Mouse (Mus musculus) small intestine, adult 2 months (tissue): ENCODE data around the gene Rab3b. TPM values are rescaled to one million over a fixed set of nuclear protein-coding genes. Genes with fewer than 3 reads are reported as not detected.

ENCODE experiments used
- H3K27ac ChIP-seq: fragments of 200-500 bp; 2 replicates; pipeline ENCODE4 v1.5.1; 2012; ENCODE audit warnings: low read depth, low read length, control low read depth, inconsistent platforms; ENCODE audit not compliant: insufficient read depth
- H3K27me3 ChIP-seq: fragments of 200-500 bp; 2 replicates; pipeline ENCODE4 v1.6.1; 2012; ENCODE audit warnings: mild to moderate bottlenecking, moderate library complexity, low read length, inconsistent platforms; ENCODE audit not compliant: control insufficient read depth, insufficient read depth
- H3K36me3 ChIP-seq: fragments of 200-500 bp; 2 replicates; pipeline ENCODE4 v1.6.1; 2012; ENCODE audit warnings: mild to moderate bottlenecking, low read length, control low read depth, inconsistent platforms; ENCODE audit not compliant: control insufficient read depth, insufficient read depth
- H3K4me1 ChIP-seq: fragments of 200-500 bp; 2 replicates; pipeline ENCODE4 v1.6.1; 2012; ENCODE audit warnings: low read length, inconsistent platforms, mixed read lengths; ENCODE audit not compliant: control insufficient read depth, insufficient read depth, insufficient read length
- H3K4me3 ChIP-seq: fragments of 200-500 bp; 2 replicates; pipeline ENCODE4 v1.5.1; 2012; ENCODE audit warnings: low read depth, mild to moderate bottlenecking, control low read depth, inconsistent platforms, low read length, moderate library complexity
- CTCF ChIP-seq: fragments of 200-500 bp; IDR thresholded peaks from 2 replicates; pipeline ENCODE4 v1.5.1; 2012; ENCODE audit warnings: low read depth, mild to moderate bottlenecking, control low read depth, inconsistent platforms, low read length, moderate library complexity, mixed read lengths; ENCODE audit not compliant: insufficient replicate concordance, insufficient read length; ENCODE audit errors: extremely low read depth
- POLR2A ChIP-seq: fragments of 200-500 bp; IDR thresholded peaks from 2 replicates; pipeline ENCODE4 v1.6.1; 2012; ENCODE audit warnings: low read depth, mild to moderate bottlenecking, control low read depth, inconsistent platforms, low read length, moderate library complexity
- WGBS: fragments of 180-500 bp; shearing (Covaris S2); methylation state at CpG from one replicate; pipeline ENCODE4 v1.1.7; 2018; 5-methylcytosine and 5-hydroxymethylcytosine counted together
- polyA plus RNA-seq: library from polyadenylated mRNA; depleted of rRNA; stranded (reverse); fragments of >200 nt; gene quantifications from 2 replicates; pipeline ENCODE4 v1.2.3, GENCODE M21; 2012

Rab3b gene
- polyA plus RNA-seq, 1 experiment, result 4.8 TPM

DNA sequence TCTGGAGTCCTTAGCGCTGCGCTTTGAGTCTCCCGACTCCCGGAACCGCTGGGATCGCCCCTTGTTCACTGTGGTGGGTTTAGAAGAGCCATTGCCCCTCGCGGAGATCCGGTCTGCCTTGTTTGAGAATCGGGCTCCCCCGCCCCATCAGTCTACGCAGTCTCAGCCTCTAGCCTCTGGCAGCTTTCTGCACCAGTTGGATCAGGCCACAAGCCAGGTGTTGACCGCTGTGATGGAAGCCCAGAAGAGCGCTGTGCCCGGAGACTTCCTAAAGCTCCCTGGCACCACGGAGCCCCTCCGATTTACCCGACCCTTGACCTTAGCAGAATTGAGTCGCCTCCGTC is 30.4 kb upstream of the Rab3b start, which contains the start of gene A730015C16Rik:
Gene A730015C16Rik, minus strand, starts transcription at position 115 of the 344 bp plus-strand sequence.
- 2% methylated on average over 20 of the region's 20 CpGs for WGBS
- H3K27me3 ChIP-seq, result no peaks in the 10 kb centered on the region
- H3K4me3 ChIP-seq, result peak within 1 kb of the TSS; percentile 98
- peaks cover 13% of the 10 kb centered on the region for H3K36me3 ChIP-seq
- TF ChIP-seq CTCF (no peak), POLR2A (no peak)
- H3K4me1 ChIP-seq, result peaks cover 8% of the 10 kb centered on the region; the same call in 1 of the 2 replicates
- peak within 1 kb of the TSS; percentile 45 for H3K27ac ChIP-seq

DNA sequence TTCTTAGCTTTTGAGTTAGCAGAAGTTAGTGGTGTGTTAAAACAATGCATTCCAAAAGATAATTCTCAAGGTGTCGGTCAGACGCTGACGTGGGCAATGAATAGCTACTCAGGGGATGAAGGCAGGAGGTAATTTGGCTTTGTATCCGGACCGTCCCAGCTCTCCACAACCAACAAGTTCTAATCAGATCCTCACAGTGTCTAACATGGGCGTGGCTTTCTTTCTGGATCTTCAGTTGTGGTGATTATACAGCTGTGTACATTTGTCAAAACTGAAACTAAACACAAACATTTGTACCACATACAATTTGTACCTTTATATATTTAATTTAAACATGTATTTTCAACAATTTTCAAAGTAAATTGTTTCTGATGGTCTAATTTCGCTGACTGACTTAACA is 12.1 kb upstream of the Rab3b start:
- no peaks in the 10 kb centered on the region for H3K4me1 ChIP-seq
- peaks cover 5% of the 10 kb centered on the region for H3K36me3 ChIP-seq
- no peak overlapping the region for H3K4me3 ChIP-seq
- no peaks in the 10 kb centered on the region for H3K27me3 ChIP-seq
- TF ChIP-seq CTCF, result no peak
- no peak for TF ChIP-seq POLR2A
- no peak overlapping the region for H3K27ac ChIP-seq
- 66% methylated on average over 7 of the region's 7 CpGs for WGBS

DNA sequence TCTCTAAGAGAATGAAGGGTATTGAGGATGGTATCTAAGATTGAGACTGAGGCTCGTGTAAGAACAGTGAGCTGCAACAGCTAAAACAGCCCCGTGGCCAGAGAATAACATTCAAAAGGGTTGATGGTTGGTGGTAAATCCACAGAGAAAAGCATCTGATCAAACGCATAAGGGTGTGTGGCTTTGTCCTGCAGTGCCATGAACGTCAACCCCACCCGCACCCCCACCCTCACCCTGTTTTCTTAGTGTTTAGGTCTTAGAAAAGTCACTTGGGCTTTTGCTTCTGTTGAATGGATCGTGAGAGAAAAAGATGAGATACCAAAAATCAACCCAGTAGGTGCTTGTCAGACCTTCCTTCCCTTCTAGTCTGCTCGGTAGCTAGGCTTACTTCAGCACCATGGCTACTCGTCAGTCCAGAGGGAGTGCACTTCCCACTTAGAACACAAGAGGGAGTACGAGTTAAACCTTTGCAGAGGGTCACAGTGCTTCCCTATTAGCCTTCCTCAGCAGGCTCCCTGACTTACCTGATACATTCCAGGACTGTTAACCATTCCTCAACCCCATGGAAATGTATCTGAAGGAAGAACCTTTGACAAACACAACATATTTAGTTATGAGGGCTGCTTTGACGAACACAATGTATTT is 9.0 kb upstream of the Rab3b start:
- Histone ChIP-seq H3K27ac (no peak overlapping the region), H3K4me1 (no peaks in the 10 kb centered on the region), H3K36me3 (no peaks in the 10 kb centered on the region), H3K27me3 (no peaks in the 10 kb centered on the region), H3K4me3 (no peak overlapping the region)
- WGBS, result 34% methylated on average over 10 of the region's 10 CpGs
- TF ChIP-seq POLR2A (no peak), CTCF (peak; percentile 52; the same call in 1 of the 2 replicates)

DNA sequence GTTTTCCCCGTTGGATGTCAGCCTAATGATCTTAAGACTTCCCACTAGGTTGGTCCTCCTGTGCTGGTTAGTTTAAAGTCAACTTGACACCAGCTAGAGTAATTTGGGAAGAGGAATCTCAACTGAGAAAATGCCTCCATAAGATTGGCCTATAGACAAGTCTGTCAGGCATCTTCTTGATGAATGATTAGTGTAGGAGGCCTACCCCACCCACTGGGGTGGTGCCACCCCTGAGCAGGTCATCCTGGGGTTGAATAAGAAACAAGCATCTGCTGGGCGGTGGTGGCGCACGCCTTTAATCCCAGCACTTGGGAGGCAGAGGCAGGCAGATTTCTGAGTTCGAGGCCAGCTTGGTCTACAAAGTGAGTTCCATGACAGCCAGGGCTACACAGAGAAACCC is 5.1 kb upstream of the Rab3b start:
- no peak overlapping the region for H3K4me3 ChIP-seq
- H3K4me1 ChIP-seq, result no peaks in the 10 kb centered on the region
- H3K27me3 ChIP-seq, result peaks cover 2% of the 10 kb centered on the region; the same call in 1 of the 2 replicates
- TF ChIP-seq POLR2A (no peak), CTCF (no peak)
- 84% methylated on average over 5 of the region's 5 CpGs for WGBS
- no peak overlapping the region for H3K27ac ChIP-seq
- no peaks in the 10 kb centered on the region for H3K36me3 ChIP-seq

DNA sequence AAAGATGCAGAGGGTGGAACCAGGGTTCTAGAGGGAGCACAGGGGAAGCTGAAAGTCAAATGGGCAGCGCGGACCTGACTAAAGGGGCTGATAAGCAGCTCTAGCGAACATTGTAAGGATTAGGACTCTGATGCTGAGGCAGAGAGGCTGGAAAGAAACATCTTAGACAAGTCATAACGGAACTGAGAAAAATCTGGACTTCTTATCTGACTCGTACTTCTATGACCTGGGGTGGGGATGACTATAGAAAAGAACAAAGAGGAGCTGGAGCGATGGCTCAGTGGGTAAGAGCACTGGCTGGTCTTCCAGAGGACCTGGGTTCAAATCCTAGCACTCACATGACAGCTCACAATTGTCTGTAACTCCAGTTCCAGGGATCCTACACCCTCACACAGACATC is 962 bp upstream of the Rab3b start:
- no peak overlapping the region for H3K4me3 ChIP-seq
- H3K27me3 ChIP-seq, result peaks cover 9% of the 10 kb centered on the region
- peaks cover 6% of the 10 kb centered on the region for H3K4me1 ChIP-seq
- no peak for TF ChIP-seq CTCF
- no peak for TF ChIP-seq POLR2A
- 81% methylated on average over 6 of the region's 6 CpGs for WGBS
- no peak overlapping the region for H3K27ac ChIP-seq
- no peaks in the 10 kb centered on the region for H3K36me3 ChIP-seq

DNA sequence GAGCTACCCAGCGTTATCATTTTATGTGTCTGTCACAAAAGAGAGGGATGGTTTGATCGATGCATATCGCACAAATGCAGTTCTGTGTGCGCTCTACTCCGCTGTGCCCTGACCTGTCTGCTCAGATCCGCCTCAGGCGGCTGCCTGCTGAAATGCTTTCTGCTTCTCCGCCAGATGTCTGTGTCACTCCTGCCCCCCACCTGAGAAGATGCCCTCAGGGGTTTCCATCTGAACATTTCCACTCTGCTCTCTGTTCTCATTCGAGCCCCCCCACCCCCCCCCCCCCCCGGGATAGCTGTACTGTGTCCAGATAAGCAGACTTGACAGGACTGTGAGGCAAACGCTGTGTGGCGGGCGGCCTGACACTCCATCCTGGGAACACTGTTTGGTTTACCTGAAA is 5.0 kb downstream of the Rab3b start:
- Histone ChIP-seq H3K4me1 (peaks cover 6% of the 10 kb centered on the region), H3K4me3 (no peak overlapping the region), H3K27ac (no peak overlapping the region), H3K27me3 (peaks cover 7% of the 10 kb centered on the region), H3K36me3 (no peaks in the 10 kb centered on the region)
- 72% methylated on average over 13 of the region's 13 CpGs for WGBS
- no peak for TF ChIP-seq POLR2A

DNA sequence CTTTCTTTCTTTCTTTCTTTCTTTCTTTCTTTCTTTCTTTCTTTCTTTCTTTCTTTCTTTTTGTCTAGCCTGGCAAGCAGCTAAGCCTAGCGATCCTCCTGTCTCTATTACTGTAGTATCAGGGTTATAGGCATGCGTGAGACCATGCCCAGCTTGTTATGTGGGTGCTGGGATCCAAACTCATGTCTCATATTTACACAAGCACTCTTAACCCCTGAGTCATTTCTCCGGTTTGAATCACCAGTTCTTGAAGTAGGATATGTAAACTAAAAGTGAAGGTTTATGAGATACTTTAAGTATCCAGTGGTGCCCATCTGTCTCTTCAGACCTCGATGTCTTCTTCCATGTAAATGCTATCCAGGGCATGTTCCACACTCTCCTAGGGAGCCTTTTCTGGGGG is 8.6 kb downstream of the Rab3b start:
- TF ChIP-seq CTCF, result no peak
- no peak for TF ChIP-seq POLR2A
- no peaks in the 10 kb centered on the region for H3K36me3 ChIP-seq
- no peaks in the 10 kb centered on the region for H3K27me3 ChIP-seq
- no peak overlapping the region for H3K4me3 ChIP-seq
- H3K27ac ChIP-seq, result no peak overlapping the region
- no peaks in the 10 kb centered on the region for H3K4me1 ChIP-seq
- 67% methylated on average over 4 of the region's 4 CpGs for WGBS
